Mouse (Mus musculus) megakaryocyte, embryonic 14.5 days (primary cell): Measurements from ENCODE around the gene C2cd4b.

Source experiments
- FLI1 ChIP-seq: IDR thresholded peaks from 2 replicates; pipeline ENCODE4 v1.6.1; 2012; ENCODE audit warnings: low read length, inconsistent platforms, mixed read lengths
- GATA1 ChIP-seq: IDR thresholded peaks from 3 replicates; pipeline ENCODE4 v1.6.1; 2012; ENCODE audit warnings: mixed read lengths, low read length, inconsistent platforms, borderline replicate concordance

- TF ChIP-seq GATA1 (no peak), FLI1 (no peak)
Observed at GRCm38 (mm10) chr9:67712146-67712545, 47.1 kb upstream of the C2cd4b start.
